Mouse (Mus musculus) central nervous system, embryonic 11.5 days (tissue): ENCODE measurements around the gene Habp4. TPM values are rescaled to one million over a fixed set of nuclear protein-coding genes. Genes with fewer than 3 reads are reported as not detected.

Source experiments
- polyA plus RNA-seq: library from polyadenylated mRNA; depleted of rRNA; stranded (reverse); fragments of >200 nt; gene quantifications from 2 replicates; pipeline ENCODE4 v1.2.3, GENCODE M21; 2012; rRNA removed

Habp4 gene
- polyA plus RNA-seq: 28.6 and 32.4 TPM in 2 replicates

DNA sequence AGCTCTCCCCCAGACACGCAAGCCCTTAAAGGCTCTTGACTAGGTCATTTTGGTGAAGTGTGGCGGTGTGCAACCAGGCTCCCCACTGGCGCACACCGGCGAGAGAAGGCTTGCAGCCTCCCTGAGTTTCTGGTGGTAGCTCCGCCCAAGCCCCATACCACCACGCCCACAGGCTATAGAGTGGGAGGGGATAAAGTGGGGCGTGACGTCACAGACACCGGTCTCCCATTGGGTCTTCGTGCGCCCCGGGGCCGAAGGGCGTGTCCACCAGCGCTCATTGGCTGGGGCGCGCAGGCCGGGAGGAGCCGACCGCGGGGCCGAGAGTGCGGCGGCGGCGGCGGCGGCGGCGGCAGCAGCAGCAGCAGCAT, at the start of gene Habp4:
TSS of gene Habp4 (plus strand) at position 277 of the 368 bp plus-strand sequence.

DNA sequence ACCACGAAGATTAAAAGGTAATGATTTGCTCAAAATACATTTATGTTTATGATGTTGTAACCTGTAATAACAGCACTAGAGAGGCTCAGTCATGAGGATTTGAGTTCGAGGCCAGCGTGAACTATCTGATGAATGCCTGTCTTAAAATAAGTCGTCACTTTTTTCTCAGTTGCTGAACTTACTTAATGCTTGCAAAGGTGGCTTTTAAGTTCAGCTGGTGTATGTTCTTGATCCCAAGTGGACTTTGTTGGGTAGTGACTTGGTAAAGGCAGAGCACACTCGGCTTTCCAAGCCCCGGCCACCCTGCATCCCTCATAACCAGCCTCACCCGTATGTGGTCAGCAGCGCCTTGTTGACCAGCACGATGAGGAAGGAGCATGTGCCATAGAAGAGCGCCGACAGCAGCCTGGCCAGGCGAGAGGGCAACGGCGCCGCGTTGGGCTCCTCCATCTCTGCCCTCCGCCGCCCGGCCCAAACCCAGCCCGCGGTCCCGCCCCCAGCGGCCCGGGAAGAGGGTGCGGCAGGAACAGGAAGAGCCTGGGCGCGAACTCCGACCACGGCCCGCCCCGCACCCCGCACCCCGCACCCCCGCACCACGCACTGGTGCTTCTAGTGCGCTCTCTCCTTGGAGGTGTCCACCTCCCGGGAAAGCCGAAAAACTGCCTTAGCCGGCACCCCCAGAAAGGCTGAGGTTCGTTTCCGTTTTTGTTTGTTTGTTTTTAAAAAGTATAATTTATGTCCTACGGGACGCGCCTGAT, 32.6 kb upstream of the Habp4 start, which contains the start of gene Slc35d2:
TSS of gene Slc35d2 (minus strand) at position 511 of the 758 bp plus-strand sequence.

DNA sequence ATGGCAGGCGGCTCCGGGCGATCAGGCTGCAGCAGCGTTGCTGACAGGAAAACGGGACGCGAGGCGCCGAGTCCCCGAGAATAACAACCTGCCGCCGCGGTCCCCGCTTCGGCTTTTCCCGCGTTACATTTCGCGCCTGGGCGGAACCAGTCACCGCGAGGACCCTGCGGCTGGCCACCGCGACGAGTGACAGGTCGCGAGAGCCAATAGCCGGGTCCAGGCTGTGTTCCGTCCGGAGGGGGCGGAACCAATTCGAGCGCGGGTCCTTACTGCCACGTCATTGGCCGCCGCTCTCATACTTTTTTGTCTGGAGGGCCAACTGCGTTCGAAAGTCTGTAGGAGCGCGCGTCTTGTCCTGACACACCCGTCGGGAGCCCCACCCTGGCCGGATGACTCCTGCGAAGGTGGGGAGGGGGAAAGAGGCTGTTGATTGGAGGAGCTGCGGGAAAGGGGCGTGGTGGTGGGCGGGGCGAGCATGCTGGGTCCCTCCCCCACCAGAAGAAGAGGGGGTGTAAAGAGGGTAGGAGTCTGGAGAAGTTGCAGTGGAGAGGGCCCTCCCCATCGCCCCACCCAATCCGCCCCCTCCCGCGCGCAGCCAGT, 8.4 kb upstream of the Habp4 start, which contains the start of gene Zfp367:
TSS of gene Zfp367 (minus strand) at position 120 of the 600 bp plus-strand sequence.

Other genes with a start within 250 kb of the Habp4 start
- gene Hsd17b3, start 72.6 kb upstream of the Habp4 start, polyA plus RNA-seq: 0.24 and 0.36 TPM in 2 replicates
- gene Slc35d2, start 32.5 kb upstream of the Habp4 start, polyA plus RNA-seq: 1.8 and 4.2 TPM in 2 replicates
- gene Zfp367, start 8.6 kb upstream of the Habp4 start, polyA plus RNA-seq: 19.5 and 34.7 TPM in 2 replicates
- 9.6 and 21.5 TPM in 2 replicates for gene Cdc14b, start 113.5 kb downstream of the Habp4 start, polyA plus RNA-seq
- 9.2 and 15.2 TPM in 2 replicates for gene Aaed1, start 150.9 kb downstream of the Habp4 start, polyA plus RNA-seq
- 121 and 122 TPM in 2 replicates for gene Ctsl, start 209.1 kb downstream of the Habp4 start, polyA plus RNA-seq